Mouse (Mus musculus) kidney, adult 11 months (tissue): ENCODE results near the gene Dgka.

Experiments used
- DNase-seq: peaks from one replicate; pipeline ENCODE4 v3.0.0; 2022

Dgka gene

DNA sequence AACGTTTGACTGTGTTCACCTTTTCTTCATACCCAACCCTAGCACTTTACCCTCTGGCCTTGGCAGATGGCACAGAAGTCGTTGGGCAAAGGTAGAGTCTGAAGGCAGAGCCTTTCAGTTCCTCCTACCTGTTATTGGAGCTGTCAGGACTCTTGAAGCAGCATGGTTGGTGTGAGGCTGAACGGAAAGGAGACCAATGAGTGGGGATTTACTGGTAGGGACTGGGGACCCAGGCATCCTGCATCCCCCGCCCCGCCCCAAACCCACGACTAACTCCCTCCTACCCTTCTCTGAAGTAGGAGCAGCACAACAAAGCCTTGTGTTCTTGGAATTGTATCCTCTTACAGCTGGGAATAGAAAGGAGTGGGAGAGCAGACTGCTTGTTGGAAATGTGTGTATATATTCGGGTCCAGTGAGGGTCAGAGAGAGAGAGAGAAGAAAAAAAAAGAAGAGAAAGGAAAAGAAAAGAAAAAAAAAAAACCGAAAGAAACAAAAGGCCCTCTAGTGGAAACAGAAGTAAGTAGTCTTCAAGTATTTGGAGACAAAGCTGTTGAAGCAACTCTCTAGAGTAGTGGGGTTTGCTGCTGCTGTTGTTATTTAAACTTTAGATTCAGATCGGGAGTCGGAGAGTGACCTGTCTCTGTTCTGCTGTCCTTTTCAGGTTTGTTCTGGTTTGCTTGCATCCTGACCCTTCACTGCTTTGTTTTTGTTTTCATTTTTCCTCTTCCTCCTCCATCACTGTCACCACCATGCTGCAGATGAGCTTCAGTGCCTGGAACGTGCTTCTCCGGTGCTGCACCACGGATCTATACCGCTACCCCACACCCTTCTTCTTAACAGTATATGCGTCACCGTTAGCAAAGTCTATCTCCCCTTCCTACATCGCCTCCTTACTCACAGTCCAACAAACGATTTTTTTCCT lies at the start of gene Dgka:
Dgka (minus strand) TSS at position 176 of the 922 bp plus-strand sequence.
- DNase-seq, result peak; percentile 45

DNA sequence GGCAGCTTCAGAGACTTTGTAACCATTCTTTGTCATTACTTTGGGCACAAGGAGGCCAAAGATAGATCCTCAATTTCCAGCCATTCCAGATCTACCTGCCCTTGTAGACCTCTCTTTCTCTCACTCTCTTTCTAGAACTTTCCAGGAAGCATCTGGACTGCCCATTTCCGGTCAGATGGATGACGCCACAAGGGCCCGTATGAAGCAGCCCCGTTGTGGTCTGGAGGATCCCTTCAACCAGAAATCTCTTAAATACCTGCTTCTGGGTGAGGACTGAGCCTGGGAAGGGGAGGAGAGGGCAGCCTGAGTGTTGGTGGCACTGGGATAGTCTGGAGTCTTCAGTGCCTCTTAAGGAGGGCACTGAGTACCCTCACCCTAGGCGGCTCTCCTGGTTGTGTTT lies 49.7 kb upstream of the Dgka start:
- DNase-seq, result no peak

DNA sequence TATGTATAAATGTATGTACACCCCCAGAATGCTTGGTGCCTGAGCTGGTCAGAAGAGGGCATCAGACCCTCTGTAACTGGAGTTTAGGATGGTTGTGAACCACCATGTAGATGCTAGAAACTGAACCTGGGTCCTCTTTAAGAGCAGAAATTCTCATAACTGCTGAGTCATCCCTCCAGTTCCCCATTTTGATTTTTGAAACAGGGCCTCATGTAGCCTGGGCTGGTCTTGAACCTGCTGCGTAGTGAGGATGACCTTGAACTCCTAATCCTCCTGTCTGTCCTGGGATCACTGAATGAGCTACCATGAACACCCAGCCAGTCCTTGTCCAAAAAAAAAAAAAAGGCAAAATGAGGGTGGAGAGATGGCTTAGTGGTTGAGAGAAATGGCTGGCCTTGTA lies 48.6 kb upstream of the Dgka start:
- no peak for DNase-seq

DNA sequence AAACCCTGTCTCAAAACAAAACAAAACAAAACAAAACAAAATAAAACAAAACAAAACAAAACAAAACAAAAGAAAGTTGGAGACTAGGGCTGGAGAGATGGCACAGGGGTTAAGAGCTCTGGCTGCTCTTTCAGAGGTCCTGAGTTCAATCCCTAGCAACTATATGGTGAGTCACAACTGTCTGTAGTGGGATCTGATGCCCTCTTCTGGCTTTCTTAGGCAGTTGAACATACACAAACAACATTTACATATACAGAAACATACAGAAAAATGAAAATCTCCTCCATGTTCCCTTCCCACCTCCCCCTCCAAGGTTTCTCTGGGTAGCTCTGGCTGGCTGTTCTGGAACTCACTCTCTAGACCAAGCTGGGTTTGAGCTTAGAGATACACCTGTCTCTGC lies 47.4 kb upstream of the Dgka start:
- DNase-seq, result no peak

DNA sequence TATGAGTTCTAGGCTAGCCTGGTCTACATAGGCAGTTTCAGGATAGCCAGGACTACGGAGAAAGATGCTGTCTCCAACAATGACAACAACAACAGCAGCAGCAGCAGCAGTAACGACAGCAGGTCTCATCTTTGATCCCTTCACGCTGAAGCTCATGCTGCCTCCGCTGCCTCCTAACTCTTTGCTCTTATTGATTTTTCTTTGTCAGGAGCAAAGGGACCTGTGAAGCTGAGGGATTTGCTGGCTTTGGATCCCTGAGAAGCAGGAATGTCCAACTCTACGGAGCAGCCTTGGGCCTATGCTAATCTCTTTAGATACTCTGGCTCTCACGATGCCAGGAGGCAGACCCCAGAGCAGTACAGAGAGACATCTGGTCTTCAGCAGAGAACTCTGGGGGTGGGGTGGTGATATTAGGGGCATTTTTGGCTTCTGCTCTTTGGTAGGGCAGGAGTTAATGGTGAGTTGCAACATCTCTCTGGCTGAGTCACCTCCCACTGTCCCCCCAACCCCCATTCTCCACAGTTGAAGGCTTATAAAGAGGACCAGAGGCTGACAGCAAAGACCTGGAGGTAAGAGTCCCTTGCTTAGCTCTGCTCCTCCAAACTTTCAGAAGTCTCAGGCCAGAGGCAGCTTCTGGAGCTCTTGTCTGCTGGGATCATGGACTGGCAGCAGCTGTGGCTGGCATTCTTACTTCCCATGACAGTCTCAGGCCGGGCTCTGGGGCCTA lies 45.9 kb upstream of the Dgka start, which contains the start of gene Mmp19:
Mmp19 (plus strand) TSS at position 513 of the 727 bp plus-strand sequence.
- DNase-seq, result no peak

DNA sequence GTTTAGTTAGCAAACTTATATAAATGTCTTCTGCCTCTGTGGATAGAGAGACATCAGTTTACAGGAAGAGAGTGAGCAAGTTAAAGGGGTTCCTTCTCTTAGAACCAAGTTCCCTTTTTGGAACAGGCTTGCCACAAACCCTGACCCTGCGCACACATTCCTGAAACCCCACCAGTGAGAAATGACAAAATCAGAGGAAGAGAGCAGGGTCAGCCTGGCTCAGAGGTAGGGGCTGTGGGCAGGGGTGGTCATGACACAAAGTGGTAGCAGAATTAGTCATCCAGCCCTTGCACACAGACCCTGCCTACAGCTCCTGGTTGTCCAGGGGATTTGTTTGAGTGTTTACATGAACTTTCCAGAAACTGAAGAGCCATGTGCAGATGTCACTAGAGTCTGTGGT lies 35.5 kb upstream of the Dgka start:
- DNase-seq, result no peak

DNA sequence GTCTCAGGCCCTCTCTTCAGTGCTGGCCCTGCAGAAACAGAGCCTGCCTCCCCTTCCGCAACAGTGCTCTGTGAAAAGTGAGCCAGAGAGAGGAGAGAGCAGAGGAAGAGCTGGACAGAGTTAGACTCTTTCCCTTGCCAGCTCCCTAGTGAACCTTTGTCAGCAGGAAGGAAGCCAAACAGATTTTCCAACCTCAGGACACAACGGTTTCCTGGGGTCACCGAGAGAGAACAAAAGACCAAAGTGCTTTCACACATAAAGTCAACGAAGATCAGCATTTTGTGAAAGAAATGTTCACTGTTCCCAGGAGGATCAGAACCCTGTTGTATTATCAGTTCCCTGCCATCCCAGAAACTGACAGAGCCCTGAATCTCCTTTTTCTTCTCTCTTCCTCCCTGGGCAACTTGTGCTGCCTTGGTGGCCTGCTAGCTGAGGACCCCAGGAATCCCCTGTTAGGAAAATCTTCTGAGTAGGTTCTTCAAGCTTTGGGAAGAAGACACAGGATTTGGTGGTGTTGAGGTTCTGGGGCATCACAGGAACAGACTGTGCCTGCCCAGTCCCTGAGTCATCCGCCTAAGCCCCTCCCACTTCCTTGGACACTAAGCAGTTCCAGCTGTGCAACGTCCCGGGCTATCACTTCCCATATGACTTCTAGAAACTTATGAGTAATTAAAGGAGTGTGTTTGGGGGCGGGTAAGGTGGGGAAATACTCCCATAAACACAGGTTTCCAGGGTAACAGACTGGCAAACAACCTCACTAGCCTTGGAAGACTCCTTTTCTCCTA lies 34.5 kb upstream of the Dgka start:
- DNase-seq, result peak; percentile 68

DNA sequence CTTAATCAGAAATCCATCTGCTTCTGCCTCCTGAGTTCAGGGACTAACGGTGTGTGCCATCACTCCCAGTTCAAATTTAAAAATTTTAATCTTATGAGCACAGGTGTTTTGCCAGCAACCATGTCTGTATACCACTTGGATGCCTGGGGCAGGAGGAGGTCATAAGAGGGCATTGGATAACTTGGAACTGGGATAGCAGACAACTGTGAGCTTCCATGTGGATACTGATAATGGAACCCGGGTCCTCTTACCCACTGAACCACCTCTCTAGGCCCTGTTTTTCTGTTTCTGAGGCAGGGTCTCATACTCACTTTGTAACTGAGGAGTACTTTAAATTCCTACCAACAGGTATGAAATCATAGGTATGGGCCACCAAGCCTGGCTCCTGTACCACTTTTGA lies 33.8 kb upstream of the Dgka start:
- no peak for DNase-seq

DNA sequence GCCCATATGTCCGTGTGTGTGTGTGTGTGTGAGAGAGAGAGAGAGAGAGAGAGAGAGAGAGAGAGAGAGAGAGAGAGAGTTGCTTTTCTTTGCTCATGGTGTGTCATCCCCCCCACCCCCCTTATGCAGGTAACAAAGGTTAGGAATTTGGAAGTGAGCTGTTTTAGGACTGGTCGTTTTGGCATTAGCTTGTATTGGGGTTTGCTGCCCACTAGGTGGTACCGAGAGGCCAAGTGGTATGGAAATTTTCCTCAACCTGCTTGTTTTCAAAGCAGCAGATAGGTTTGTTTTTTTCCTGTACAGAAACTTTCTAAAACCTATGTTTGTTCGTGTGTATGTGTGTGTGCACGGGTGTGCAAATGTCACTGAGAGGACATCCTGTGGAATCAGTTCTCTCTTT lies 29.0 kb upstream of the Dgka start:
- no peak for DNase-seq

DNA sequence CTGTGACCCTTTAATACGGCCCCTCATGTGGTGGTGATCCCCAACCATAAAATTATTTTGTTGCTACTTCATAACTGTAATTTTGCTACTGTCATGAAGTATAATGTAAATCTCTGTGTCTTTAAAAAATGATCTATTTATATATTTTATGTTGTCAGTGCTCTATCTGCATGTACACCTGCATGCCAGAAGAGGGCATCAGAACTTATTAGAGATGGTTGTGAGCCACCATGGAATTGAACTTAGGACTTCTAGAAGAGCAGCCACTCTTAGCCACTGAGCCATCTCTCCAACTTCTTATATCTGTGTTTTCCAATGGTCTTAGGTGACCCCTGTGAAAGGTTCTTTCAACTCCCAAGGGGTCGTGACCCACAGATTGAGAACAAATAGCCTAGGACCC lies 28.2 kb upstream of the Dgka start:
- no peak for DNase-seq

DNA sequence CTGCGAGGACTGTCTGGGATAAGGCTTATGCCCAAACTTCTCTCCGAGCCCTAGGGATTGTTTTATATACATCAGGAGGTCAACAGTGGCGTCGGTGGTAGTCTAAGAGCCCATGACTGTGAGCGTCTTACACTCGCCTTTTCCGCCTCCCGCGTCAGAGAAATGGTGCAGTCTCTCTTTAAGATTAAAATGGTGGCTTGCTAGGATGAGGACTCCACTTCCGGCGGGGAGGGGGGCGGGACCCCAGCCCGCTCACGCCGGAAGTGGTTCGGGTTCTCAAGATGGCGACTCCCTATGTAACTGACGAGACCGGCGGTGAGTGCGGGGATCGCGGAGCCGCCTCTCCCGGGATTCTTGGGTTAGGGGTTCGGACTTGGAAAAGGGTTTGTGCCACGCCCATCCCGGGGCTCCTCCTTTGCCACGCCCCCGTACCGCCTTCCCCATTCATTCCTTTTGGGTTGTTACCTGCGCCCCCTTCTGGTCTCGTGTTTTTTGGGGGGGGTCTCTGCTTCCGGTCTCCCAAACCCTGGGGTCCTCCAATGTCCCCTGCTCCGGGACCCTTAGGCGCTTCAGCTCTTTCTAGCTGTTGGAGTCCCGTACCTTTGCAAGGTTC lies 3.7 kb upstream of the Dgka start:
- peak; percentile 77 for DNase-seq

DNA sequence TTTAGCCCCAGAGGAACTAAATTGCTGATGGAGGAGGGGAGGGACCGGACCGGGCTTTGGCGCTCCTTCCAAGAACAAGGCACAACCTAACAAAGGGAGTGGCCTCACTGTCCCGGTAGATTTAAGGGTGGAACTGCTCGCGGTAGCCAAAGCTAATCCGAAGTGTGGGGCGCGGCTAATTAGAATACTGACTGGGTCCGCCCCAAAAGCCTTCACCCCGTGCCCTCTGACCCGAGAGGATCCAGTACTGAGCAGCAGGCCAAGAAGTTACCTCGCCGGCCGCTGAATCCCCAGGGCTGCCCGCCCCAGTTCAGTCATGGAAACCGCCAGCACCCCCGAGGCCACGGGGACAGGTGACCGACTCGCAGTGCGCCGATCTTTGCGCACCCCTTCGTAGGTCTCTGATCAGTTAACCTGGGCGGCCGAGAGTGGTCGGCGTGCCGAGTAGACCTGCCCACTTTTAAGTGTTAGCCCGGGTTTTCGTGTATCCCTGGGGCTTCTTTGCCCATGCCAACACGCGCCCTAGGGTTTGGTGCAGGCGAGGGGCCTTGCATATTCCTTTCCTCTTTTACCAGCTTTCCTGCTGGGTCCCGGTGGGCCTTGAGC lies 3.1 kb upstream of the Dgka start, which contains the start of gene Pym1:
Pym1 (plus strand) TSS at position 244 of the 606 bp plus-strand sequence.
- peak; percentile 93 for DNase-seq

DNA sequence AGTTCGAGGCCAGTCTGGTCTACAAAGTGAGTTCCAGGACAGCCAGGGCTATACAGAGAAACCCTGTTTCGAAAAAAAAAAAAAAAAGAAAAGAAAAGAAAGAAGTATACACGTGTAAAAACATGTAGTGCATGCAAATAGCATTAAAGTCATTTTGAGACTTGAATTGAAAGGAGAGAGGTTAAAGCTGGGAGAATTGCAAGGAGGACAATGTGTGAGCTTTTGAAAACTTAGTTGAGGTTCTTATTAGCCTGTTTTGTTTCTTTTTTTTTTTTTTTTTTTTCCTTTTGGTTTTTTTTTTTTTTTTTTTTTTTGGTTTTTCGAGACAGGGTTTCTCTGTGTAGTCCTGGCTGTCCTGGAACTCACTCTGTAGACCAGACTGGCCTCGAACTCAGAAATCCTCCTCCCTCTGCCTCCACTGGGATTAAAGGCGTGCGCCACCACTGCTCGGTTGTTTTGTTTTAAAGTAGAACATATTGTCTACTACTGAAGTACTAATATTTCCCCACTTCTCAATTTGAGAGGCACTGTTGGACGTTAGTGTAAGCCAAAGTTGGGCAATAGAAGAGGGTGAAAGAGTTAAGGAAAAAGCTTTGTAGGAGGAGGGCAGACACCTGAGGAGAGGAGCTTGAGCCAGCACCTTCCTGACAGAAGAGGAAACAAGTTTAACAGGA lies 2.5 kb upstream of the Dgka start:
- DNase-seq, result no peak

DNA sequence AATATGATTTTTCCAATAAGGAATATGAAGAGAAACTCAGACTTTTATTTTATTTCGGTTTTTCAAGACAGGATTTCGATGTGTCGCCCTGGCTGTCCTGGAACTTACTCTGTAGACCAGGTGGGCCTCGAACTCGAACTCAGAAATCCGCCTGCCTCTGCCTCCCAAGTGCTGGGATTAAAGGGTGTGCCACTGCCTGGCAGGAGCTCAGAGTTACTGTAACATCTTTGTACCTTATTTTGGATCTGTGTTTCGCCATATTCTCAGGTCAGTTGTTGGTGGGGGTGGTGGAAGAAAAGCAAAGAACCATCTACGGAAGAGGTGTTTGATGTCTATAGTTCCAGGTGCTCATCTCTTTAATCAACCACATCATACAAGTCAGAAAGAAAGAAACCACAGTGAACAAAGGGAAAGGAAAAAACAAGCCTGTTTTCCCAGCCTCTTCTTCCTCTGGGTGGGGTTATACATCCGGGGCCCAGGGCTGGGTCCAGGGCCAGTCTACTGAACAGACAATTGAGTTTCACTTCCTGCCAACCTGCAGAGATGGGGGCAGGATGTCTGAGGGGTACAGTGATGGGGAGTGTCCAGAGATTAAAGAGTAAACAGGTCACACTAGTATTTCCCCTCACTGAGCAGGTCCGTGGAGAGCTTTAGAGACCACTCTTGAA lies 1.4 kb upstream of the Dgka start:
- no peak for DNase-seq

DNA sequence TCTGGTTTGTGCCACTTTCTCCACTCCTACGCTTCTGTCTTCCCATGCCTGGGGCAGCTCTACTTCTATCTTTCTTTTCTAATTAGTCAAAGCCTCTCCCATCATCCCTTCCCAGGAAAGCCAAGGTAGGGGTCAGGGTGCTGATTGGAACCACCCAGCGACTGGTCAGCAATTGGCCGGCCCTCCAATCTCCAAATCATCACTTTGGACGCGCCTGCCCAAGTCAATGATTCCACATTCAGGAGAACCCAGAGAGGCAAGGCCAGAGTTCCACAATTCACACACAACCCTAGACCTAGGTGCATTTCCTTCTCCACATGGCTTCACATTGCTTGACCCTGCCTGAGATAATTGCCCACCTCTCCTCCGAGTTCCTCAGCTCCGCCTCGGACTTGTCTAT lies 444 bp downstream of the Dgka start:
- peak; percentile 59 for DNase-seq

DNA sequence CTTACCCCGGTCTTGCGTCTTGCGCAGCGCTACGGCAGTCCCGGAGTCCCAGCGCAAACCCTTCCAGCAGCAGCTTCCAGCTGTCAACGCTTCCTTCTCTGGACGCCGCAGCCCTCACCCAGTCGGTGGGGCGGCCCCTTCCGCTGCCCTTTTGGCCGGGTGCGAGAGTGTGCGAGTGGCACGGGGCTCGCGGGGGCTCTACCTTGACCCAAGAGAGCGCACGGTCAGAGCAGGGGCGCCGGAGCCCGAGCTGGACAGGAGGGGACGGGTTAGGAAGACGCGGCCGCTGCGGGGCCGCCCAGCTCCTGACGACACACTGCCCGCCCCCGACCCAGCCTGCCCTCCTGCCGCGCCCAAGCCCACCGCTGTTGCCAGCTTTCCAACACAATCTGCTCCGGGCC lies 864 bp downstream of the Dgka start:
- peak; percentile 64 for DNase-seq

DNA sequence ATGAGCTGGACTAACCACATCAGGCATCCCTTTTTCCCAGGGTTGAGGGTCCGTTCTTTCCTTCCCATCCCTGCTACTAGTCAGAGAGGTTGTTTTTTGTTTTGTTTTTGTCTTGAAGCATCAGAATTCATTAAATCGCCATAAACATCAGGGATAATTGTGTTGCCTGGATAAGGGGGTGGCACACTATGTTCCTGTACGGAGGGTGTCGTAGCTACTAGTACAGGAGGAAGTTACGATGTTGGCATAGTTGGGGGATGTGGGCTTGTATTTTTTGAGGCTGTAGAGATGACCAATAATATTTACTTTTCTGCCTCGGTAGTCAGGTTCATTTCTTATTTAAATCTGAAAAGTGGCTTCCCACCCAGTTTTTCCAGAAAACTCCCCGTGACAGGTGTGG lies 1.4 kb downstream of the Dgka start:
- DNase-seq, result no peak

DNA sequence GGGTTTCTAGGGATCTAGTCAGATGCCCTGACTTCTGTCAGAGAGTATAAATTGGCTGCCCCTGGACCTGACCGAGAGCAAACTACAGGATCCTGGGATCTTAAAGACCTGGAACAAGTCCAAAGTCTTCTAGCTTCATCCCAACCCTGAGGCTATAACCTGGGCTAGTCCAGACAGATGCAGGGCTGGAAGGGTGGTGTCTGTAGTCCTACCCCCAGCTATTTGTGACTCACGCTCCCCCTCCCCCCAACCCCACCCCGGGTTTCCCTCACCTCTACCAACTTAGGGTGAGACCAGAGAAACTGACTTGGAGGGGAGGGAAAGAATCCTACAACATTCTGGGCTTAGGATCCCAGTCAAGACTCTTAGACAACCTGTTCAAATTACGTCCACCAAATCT lies 2.0 kb downstream of the Dgka start:
- no peak for DNase-seq

DNA sequence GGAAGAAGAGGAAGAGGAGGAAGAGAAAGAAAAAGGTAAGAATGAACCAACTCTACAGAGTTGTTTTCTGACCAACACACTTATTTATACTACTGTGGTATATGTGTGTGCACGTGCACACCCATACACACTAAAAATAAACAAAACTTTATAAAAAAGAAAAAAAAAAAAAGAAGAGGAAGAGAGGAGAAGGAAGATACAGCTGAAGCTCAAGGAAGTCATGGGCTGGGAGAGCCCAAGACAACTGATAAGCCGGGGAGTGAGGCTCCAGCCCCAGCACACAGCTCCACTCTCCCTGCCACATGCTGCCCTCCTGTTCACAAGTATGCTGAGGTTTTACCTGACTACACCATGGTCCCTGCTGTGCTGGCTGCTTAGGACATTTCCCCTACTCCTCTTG lies 4.4 kb downstream of the Dgka start:
- no peak for DNase-seq

DNA sequence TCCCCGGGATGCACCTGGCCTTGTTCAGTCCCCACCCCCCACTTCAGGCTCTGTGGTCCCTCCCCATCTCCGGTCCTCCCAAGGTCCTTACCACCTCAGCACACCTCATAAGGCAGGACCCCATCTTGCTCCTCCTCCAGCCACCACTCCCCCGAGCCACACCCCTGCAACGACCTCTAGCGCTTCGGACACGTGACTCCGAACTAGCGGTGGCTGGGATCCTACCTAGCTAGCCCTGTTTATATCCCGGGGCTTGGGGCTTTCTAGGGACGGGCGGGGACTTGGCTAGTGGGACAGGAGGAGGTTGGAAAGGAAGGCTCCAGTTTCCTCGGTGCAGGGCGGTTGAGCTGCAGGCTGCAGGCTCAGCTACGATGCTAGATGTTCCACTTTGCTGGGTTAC lies 7.2 kb downstream of the Dgka start:
- peak; percentile 16 for DNase-seq

DNA sequence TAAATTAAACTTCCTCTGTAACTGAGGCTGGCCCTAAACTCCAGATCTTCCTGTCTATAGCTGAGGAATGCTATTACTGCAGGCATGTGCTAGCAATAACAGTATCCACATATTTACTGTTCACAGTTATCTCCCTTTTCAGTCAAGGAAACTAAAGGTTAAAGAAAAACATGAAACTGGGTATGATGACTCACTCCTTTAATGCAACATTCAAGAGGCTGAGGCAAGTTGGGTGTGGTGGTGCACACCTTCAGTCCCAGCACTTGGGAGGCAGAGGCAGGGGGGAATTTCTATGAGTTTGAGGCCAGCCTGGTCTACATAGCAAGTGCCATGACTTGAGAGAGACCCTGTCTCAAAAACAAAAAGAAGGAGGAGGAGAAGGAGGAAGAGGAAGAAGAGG lies 12.7 kb downstream of the Dgka start:
- no peak for DNase-seq
